Mouse (Mus musculus) embryo, embryonic 10 days (tissue): Measurements from ENCODE around the gene Cpne6.

Experiments
- DNase-seq: peaks from one replicate; pipeline ENCODE4 v3.0.0-alpha.2; 2015; ENCODE audit warnings: low spot score

Cpne6 gene

GRCm38 (mm10) chr14:55497449-55497821 lies 12.8 kb upstream of the Cpne6 start:
- peak; percentile 84 for DNase-seq

- no peak for DNase-seq
Measured at GRCm38 (mm10) chr14:55505612-55506011, 4.6 kb upstream of the Cpne6 start.

DNA sequence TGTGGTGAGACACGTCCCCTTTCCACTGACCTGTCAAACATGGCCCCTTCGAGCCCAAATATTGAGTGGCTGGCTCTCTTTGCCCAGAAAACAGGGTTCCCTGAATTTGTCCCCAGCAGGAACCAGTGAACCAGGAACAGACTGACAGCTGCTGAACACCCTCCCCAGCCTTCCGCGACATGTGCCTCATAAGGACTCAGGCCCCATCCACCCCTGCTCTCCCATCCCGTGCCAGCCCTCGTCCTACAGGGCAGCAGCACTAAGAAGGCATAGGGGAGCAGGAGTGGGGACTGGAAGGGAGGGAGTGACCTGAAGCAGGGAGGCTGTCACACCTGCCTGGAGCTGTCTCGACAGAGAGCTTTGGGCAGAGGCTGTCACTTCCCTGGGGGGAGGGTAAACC lies 2.4 kb upstream of the Cpne6 start:
- DNase-seq, result no peak

- no peak for DNase-seq
Measured at GRCm38 (mm10) chr14:55509540-55509939, 705 bp upstream of the Cpne6 start.

DNA sequence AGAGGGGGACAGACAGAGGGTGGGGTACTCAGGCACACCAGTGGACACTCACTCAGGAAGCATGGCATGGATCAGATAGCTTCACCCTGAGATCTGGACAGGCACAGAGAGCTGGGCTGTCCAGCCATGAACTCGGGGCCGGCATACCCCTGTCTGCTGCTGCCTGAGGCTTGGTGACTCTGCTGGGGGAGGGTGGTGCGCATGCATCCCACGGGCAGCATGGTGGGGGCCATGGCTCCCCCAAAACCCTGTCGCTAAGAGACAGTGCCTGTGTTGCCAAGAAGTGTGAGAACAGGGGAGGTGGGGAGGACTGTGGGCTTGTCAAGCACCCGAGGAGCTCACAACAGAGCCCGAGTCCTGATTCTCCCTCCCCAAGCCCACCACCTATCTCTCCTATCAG lies 792 bp downstream of the Cpne6 start:
- no peak for DNase-seq

GRCm38 (mm10) chr14:55513927-55514326 lies 3.7 kb downstream of the Cpne6 start:
- no peak for DNase-seq

- no peak for DNase-seq
Measured at GRCm38 (mm10) chr14:55515846-55516245, 5.6 kb downstream of the Cpne6 start.

DNA sequence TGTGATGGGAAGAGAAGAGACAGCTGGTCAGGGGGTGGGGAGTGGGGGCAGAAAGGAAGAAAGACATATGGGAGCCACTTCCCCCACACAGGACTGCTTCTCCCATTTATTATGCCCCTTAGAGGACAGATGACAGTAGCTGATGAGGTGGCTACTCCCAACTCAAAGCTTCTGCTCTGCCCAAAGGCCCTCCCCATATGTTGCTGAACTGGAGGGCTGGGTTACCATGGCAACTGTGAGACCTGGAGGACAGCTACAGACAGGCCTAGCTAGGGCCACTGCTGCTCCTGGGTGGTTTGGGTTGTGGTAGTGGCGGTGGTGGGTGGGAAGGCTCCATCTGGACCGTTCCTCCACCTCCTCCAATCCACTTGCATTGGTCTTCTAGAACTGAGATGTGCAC lies 8.7 kb downstream of the Cpne6 start:
- peak; percentile 76 for DNase-seq

GRCm38 (mm10) chr14:55519604-55520003 lies 9.4 kb downstream of the Cpne6 start:
- no peak for DNase-seq

GRCm38 (mm10) chr14:55520451-55521361 lies 10.5 kb downstream of the Cpne6 start:
- DNase-seq, result peak; percentile 59

- DNase-seq, result no peak
Measured at GRCm38 (mm10) chr14:55524062-55524461, 13.8 kb downstream of the Cpne6 start.

DNA sequence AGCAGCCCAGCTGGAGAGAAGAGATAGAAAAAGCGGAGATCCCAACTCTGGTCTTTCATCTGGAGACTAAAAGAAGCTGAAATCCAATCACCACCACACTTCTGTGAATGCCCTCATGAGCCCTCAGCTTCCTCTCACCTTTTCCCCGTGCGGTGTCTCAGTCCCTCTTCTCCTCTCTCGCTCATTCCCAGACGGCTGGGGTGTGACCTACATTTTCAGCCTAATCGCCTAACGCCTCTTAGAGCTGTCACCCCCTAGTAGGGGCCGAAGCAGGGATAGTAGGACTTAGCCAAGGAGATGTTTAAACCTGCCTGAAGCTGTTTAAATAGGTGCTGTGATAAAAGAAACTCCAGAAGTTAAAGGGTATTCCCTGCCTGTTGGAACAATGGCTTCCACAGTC lies 14.5 kb downstream of the Cpne6 start, which contains the start of gene Nrl:
Nrl (minus strand) TSS at position 197 of the 400 bp plus-strand sequence.
- no peak for DNase-seq

DNA sequence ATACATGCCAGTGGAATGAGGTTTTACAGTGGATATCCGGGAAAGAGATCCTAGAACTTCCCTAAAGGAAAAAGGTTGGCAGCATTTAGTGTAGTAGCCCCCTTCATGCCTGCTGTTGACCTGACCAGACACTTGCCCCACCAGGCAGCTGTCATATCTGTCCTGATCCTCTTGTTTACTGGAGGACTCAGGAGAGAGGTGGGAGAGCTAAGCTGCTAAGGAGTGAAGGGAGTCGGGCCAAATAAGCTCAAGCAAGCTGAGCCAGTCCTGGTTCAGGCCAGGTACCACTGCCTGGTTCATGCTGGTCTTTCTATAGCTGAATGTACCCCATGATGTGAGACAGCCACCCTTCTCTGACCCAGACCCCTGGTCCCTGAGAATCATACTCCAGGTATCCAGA lies 16.4 kb downstream of the Cpne6 start:
- no peak for DNase-seq

- peak; percentile 64 for DNase-seq
Measured at GRCm38 (mm10) chr14:55527940-55528339, 17.7 kb downstream of the Cpne6 start.

DNA sequence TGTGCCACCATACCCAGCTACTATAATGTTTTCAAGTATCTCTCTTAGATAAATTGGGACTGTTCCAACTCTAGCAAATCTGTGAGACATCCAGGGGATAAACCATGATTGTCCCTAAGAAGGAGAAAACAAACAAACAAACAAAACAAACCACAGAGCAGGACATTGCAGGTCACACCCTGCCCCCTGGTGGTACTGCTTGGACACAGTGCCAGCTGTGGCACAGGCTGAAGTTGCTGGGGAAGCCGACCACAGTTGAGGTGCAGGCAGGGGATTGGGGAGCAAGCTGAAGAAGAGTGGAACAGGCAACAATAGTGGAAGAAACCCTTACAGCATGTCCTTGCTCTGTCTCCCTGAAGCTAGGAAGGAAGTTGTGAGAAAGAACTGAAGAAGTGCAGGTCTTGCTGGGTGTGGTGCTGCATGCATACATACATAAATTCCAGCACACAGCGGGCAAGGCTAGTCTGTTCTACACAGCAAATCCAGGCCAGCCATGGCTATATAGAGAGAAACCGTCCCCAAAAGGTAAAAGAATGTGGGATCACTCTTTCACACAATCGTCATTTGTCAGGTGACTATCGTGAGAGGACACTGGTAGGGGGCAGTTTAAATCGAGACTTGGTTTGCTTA lies 26.0 kb downstream of the Cpne6 start:
- DNase-seq, result peak; percentile 61

DNA sequence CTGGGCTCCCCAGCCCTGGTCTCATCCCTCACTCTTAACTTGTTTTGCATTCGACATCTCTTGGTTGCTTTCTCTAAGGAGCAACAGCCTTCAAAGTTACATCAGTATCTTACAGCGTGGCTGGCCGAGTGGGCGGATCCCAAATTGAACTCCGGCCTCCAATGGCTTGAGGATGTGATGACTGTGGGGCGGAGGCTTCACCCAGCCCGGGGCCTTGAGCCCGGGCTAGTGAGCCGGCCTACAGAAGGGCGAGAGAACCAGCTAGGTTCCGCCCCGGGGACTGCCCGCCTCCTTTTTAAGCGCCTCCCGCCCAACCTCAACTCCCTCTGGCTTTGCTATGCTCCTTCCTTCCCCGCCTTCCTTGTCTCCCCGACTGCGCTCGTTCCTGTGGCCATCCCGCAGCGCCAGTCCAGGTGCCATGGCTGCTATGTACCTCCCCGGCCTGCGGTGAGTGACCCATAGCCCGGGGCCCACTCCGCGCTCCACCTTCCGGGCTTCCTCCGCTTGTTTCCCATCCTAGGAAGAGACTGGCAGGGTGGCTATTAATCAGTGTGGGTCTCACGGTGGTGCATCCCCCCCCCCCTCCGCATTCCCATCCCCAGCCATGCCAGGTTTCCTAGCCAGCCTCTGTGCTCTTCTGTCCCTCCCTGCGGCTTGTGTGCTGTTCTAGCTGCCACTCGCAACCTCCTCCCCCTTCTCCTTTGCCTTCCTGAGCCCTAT lies 30.0 kb downstream of the Cpne6 start, which contains the start of gene Pck2:
Pck2 (plus strand) TSS at position 200 of the 720 bp plus-strand sequence.
- peak; percentile 91 for DNase-seq

- DNase-seq, result no peak
Measured at GRCm38 (mm10) chr14:55540787-55541321, 30.6 kb downstream of the Cpne6 start.

GRCm38 (mm10) chr14:55542268-55542667 lies 32.0 kb downstream of the Cpne6 start:
- DNase-seq, result no peak

DNA sequence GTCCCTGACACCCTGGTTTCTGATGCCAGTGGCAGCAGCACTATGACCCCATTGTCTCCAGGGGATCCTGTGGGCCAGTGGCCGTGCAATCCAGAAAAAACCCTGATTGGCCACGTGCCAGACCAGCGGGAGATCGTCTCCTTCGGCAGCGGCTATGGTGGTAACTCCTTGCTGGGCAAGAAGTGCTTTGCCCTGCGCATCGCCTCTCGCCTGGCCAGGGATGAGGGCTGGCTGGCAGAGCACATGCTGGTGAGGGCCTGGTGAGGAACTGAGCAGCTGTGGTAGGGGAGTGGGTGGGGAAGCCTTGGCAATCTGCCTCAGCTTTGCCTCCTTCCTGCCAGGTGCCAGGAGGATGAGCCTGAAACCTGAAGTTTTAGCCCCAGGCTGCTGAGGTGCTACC lies 34.1 kb downstream of the Cpne6 start:
- DNase-seq, result no peak

DNA sequence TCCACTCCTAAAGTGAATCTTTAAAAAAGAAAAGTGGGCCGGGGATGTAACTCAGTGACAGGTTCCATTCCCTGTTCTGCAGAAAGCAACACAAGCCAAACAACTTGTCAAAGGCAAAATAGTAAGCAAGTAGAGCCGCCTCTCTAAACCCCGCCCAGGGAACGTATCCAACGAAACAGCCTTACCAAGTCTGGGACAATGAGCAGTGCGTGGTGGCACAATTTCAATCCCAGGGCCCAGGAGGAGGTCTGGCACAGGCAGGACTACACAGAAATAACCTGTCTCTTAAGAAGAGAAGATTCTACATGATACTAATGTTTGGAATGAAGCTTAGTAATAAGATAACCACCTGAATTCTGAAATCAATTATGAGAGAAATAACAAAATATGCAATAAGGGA lies 39.9 kb downstream of the Cpne6 start:
- no peak for DNase-seq

DNA sequence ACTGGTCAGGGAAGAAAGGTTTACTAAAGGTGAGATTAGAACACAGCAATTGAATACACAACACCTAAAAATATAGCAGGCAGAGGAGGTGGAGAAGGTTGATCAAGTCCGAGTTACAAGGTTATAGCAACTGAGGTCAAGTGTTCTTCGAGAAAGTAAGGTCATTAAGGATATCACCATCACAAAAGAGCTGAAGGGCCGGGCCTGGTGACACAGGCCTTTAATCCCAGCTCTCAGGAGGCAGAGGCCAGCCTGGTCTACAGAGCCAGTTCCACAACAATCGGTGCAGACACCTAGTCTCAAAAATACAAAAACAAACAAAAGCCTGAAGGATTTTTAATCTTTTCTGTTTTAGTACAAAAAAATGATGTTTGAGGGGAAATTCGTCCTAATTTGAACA lies 41.1 kb downstream of the Cpne6 start:
- no peak for DNase-seq

- DNase-seq, result no peak
Measured at GRCm38 (mm10) chr14:55551794-55552193, 41.5 kb downstream of the Cpne6 start.
